Mouse (Mus musculus) gastrocnemius, postnatal 10 days (tissue): ENCODE measurements around the gene Zfp991. TPM values are rescaled to one million over a fixed set of nuclear protein-coding genes. Genes with fewer than 3 reads are reported as not detected.
"Not testable (repeated sequence)": the region's sequence is repeated elsewhere in the genome, so short reads cannot be mapped to it uniquely, and the experiment has no call there.

Experiments used
- DNase-seq: peaks from one replicate; pipeline ENCODE4 v3.0.0; 2021; ENCODE audit warnings: mixed read lengths
- long read RNA-seq, 2 experiments: library from polyadenylated mRNA; stranded (forward); transcript quantifications; one replicate each; pipeline ENCODE4 v2.0.0; 2021
- total RNA-seq, 2 experiments: library from RNA; stranded (reverse); gene quantifications; 2 replicates each; pipeline ENCODE4 v1.2.3; 2021

Gene Zfp991
- total RNA-seq: 1 to 10 TPM; 4.7 to 5.5 TPM
- long read RNA-seq, experiment 1, partial matches to known transcripts: 0 of 5 reads
- long read RNA-seq, experiment 1, other reads (novel, unspliced or antisense): 5 of 5 reads
- long read RNA-seq, experiment 2, partial matches to known transcripts: 0 of 1 reads
- long read RNA-seq, experiment 2, other reads (novel, unspliced or antisense): 1 of 1 reads

GRCm38 (mm10) chr4:147131837-147132459, at the start of gene Zfp991:
Zfp991 (plus strand) TSS chr4:147132038.
- not testable (repeated sequence) for DNase-seq

GRCm38 (mm10) chr4:147095641-147096040, 36.2 kb upstream of the Zfp991 start:
- DNase-seq: not testable (repeated sequence)

- DNase-seq: not testable (repeated sequence)
Observed at GRCm38 (mm10) chr4:147101666-147102626, 29.9 kb upstream of the Zfp991 start.

GRCm38 (mm10) chr4:147103814-147104213, 28.0 kb upstream of the Zfp991 start:
- DNase-seq: not testable (repeated sequence)

- not testable (repeated sequence) for DNase-seq
Observed at GRCm38 (mm10) chr4:147117839-147118238, 14.0 kb upstream of the Zfp991 start.

GRCm38 (mm10) chr4:147122286-147122685, 9.6 kb upstream of the Zfp991 start:
- DNase-seq: not testable (repeated sequence)

- DNase-seq: not testable (repeated sequence)
Observed at GRCm38 (mm10) chr4:147123797-147124196, 8.0 kb upstream of the Zfp991 start.

- peak; percentile 39 for DNase-seq
Observed at GRCm38 (mm10) chr4:147124400-147125306, 7.2 kb upstream of the Zfp991 start.

- not testable (repeated sequence) for DNase-seq
Observed at GRCm38 (mm10) chr4:147125326-147125725, 6.5 kb upstream of the Zfp991 start.

GRCm38 (mm10) chr4:147125870-147126269, 6.0 kb upstream of the Zfp991 start:
- DNase-seq: not testable (repeated sequence)

- DNase-seq: not testable (repeated sequence)
Observed at GRCm38 (mm10) chr4:147126435-147126834, 5.4 kb upstream of the Zfp991 start.

GRCm38 (mm10) chr4:147127137-147127536, 4.7 kb upstream of the Zfp991 start:
- not testable (repeated sequence) for DNase-seq

- DNase-seq: not testable (repeated sequence)
Observed at GRCm38 (mm10) chr4:147128152-147128551, 3.7 kb upstream of the Zfp991 start.

- not testable (repeated sequence) for DNase-seq
Observed at GRCm38 (mm10) chr4:147133596-147133995, 1.8 kb downstream of the Zfp991 start.

- not testable (repeated sequence) for DNase-seq
Observed at GRCm38 (mm10) chr4:147141757-147142156, 9.9 kb downstream of the Zfp991 start.

GRCm38 (mm10) chr4:147165282-147165681, 33.4 kb downstream of the Zfp991 start:
- DNase-seq: not testable (repeated sequence)

- DNase-seq: not testable (repeated sequence)
Observed at GRCm38 (mm10) chr4:147170547-147170946, 38.7 kb downstream of the Zfp991 start.

GRCm38 (mm10) chr4:147171557-147171956, 39.7 kb downstream of the Zfp991 start:
- not testable (repeated sequence) for DNase-seq

- not testable (repeated sequence) for DNase-seq
Observed at GRCm38 (mm10) chr4:147176279-147176880, 44.5 kb downstream of the Zfp991 start.

GRCm38 (mm10) chr4:147181141-147181685, 49.4 kb downstream of the Zfp991 start:
- DNase-seq: not testable (repeated sequence)
